Comparison of ENCODE assay signal across 27 mouse cellular contexts in the genomic region with DNA sequence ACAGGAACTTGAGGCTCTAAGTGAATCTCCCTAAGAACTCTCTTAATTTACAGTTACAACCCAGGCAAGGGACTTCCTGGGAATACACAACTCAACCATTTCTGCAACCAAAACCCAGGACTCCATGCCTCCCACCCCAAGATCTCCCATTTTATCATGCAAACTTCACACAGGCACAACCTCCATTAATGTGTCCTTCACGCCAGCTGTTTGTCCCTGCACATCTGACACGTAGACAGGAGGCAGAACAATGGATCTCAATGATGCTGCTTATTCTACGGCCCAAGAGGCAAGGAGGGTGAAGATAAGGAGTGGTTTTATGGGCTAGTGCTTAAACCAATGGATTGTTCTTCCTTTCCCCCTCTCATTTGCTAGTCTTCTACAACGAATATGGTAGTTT.
"Had no signal": no experiment of that assay in that cellular context is flagged by ENCODE, and none has a peak within 500 bp of the region (broad histone marks: within the 10 kb centered on the region; RNA-seq: fewer than 3 reads in every experiment).

No protein-coding gene starts in this region.

- H3K4me2 ChIP-seq: heart, embryonic 11.5 days; heart, embryonic 13.5 days; heart, embryonic 15.5 days; hindbrain, embryonic 13.5 days; hindbrain, embryonic 15.5 days; kidney, embryonic 15.5 days; limb, embryonic 13.5 days; limb, embryonic 15.5 days; liver, embryonic 12.5 days had no signal

- DNase-seq: gastrocnemius, adult 2 months; gastrocnemius, postnatal 10 days; gastrocnemius, postnatal 25 days; heart, adult 2 months; heart, postnatal 4 days; kidney, adult 11 months; kidney, adult 2 months; kidney, adult 9 months; kidney, postnatal 14 days; kidney, postnatal 36 days; layer of hippocampus, adult 9-11 months; layer of hippocampus, postnatal 36 days; left cerebral cortex, postnatal 4 days had no signal

- H3K36me3 ChIP-seq: heart, embryonic 13.5 days; heart, embryonic 15.5 days; kidney, embryonic 15.5 days; limb, embryonic 13.5 days; limb, embryonic 15.5 days; liver, embryonic 12.5 days had no signal

- H3K27me3 ChIP-seq: heart, embryonic 13.5 days; heart, embryonic 15.5 days; hindbrain, embryonic 13.5 days; hindbrain, embryonic 15.5 days; kidney, embryonic 15.5 days; limb, embryonic 13.5 days; limb, embryonic 15.5 days; liver, embryonic 12.5 days had no signal

- H3K4me1 ChIP-seq: heart, embryonic 13.5 days; heart, embryonic 15.5 days; hindbrain, embryonic 10.5 days; hindbrain, embryonic 13.5 days; hindbrain, embryonic 15.5 days; kidney, embryonic 15.5 days; limb, embryonic 13.5 days; limb, embryonic 15.5 days; liver, embryonic 12.5 days had no signal

- H3K4me3 ChIP-seq: gastrocnemius, adult 2 months; heart, adult 2 months; heart, embryonic 13.5 days; heart, embryonic 15.5 days; hindbrain, embryonic 10.5 days; hindbrain, embryonic 13.5 days; hindbrain, embryonic 15.5 days; kidney, embryonic 15.5 days; limb, embryonic 13.5 days; limb, embryonic 15.5 days; liver, embryonic 12.5 days had no signal

- H3K27ac ChIP-seq: gastrocnemius, adult 2 months; heart, adult 2 months; heart, embryonic 13.5 days; heart, embryonic 15.5 days; hindbrain, embryonic 10.5 days; hindbrain, embryonic 13.5 days; hindbrain, embryonic 15.5 days; hindbrain, postnatal 0 days; kidney, embryonic 15.5 days; kidney, postnatal 0 days; limb, embryonic 13.5 days; limb, embryonic 15.5 days; liver, embryonic 12.5 days; liver, embryonic 14.5 days had no signal

- ATAC-seq: hindbrain, postnatal 0 days; intestine, embryonic 16.5 days; liver, embryonic 12.5 days had no signal

- H3K9ac ChIP-seq: heart, embryonic 13.5 days; heart, embryonic 15.5 days; hindbrain, embryonic 13.5 days; hindbrain, embryonic 15.5 days; kidney, embryonic 15.5 days; limb, embryonic 13.5 days; limb, embryonic 15.5 days; liver, embryonic 12.5 days; liver, embryonic 14.5 days had no signal

- H3K9me3 ChIP-seq: heart, embryonic 13.5 days; heart, embryonic 15.5 days; hindbrain, embryonic 10.5 days; hindbrain, embryonic 13.5 days; hindbrain, embryonic 15.5 days; kidney, embryonic 15.5 days; limb, embryonic 13.5 days; limb, embryonic 15.5 days; liver, embryonic 12.5 days had no signal
